In the genomic region with DNA sequence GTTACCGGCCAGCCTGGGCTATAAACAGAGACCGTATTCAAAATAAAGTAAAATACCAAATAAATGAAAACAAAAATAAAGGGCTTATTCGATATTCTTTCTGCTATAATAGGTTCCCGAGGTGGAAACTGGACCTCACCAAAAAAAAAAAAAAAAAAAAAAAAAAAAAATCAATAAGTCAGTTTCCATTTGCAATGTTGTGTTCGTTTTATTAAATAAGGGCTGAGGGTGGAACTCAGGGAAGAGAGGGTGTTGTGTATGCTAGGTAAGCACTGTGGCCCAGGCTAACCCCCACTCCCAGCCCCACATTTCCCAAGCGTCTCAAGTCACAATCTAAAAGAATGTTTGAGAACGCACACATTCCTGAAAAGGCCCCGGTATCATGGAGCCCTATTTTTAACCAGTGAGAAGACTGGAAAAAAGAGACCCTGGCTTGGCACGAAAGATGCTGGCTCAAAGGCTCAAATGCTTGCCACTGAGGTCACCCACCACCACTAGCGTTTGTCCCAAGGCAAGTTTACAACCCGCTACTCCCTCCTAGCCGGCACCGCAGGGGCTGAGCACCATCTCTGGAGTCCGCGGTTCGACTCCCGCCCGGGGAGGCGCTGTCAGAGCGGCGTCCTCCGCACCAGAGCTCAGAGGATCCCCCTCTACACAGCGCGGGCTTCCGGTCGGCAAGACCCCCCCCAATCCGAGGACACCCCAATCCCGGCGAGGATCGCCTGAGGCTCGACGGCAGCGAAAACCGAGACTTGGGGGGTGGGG, we compare ENCODE assay signal across 7 mouse cellular contexts. TPM values are rescaled to one million over a fixed set of nuclear protein-coding genes. Genes with fewer than 3 reads are reported as not detected.
DNase-seq lines count a peak whose midpoint lies in the region; TF ChIP-seq lines count a peak whose summit lies in the region.

No protein-coding gene starts in this region.

- peaks cover 20% of the 10 kb centered on the region for H3K79me2 ChIP-seq in C2C12 (ENCODE audit: control insufficient read depth, insufficient read depth)

- H3K9me3 ChIP-seq in midbrain, embryonic 10.5 days (replicated peaks): peaks cover 9% of the 10 kb centered on the region

- DNase-seq in 3T3-L1 (ENCODE audit: low read depth, low spot score): peak; percentile 21
- peak; percentile 19 to 42 for DNase-seq in cerebellum, adult 18-20 months
- peak; percentile 5 for DNase-seq in forelimb bud, embryonic 11.5 days (ENCODE audit: low read depth, low spot score)
- peak; percentile 13 to 48 for DNase-seq in kidney, postnatal 25 days
- DNase-seq in midbrain, embryonic 10.5 days (ENCODE audit: low spot score): peak; percentile 55
- DNase-seq in thymus, postnatal 14 days: peak; percentile 73

- no peak for TF ChIP-seq CTCF in C2C12 (IDR thresholded peaks at IDR 0.05; ENCODE audit: control insufficient read depth, insufficient read depth, insufficient read length)

- H3K4me3 ChIP-seq in C2C12 (ENCODE audit: insufficient read depth, poor library complexity, severe bottlenecking): peak overlapping the region; percentile 78
- peak overlapping the region; percentile 96 for H3K4me3 ChIP-seq in midbrain, embryonic 10.5 days

- peaks cover 24% of the 10 kb centered on the region for H3K36me3 ChIP-seq in C2C12 (ENCODE audit: control insufficient read depth, insufficient read depth)
- H3K36me3 ChIP-seq in midbrain, embryonic 10.5 days: peaks cover 45% of the 10 kb centered on the region

- peaks cover 18% of the 10 kb centered on the region for H3K4me1 ChIP-seq in midbrain, embryonic 10.5 days

- H3K79me3 ChIP-seq in C2C12 (ENCODE audit: low read depth): peaks cover 10% of the 10 kb centered on the region

- no peaks in the 10 kb centered on the region for H3K27me3 ChIP-seq in C2C12 (ENCODE audit: control insufficient read depth, insufficient read depth, insufficient read length)
- no peaks in the 10 kb centered on the region for H3K27me3 ChIP-seq in midbrain, embryonic 10.5 days (ENCODE audit: low read depth, poor library complexity, severe bottlenecking)

- 12% methylated on average over 34 of the region's 34 CpGs for WGBS in midbrain, embryonic 10.5 days

- peak overlapping the region; percentile 91 for H3ac ChIP-seq in C2C12 (ENCODE audit: control insufficient read depth, insufficient read length, low read depth)

- peak overlapping the region; percentile 94 for H3K27ac ChIP-seq in midbrain, embryonic 10.5 days (replicated peaks)

TF ChIP-seq in C2C12, 6 proteins besides CTCF, POLR2A, EP300 and RAD21:
- TF ChIP-seq FOSL1 (IDR thresholded peaks at IDR 0.05; ENCODE audit: insufficient read depth, low read length, poor library complexity, severe bottlenecking) (no peak), USF1 (IDR thresholded peaks at IDR 0.05; ENCODE audit: low read depth) (no peak), CEBPB (IDR thresholded peaks at IDR 0.05; ENCODE audit: low read depth) (no peak), MYOD1 (IDR thresholded peaks at IDR 0.05; ENCODE audit: control insufficient read depth, insufficient read length, low read depth) (no peak), MAX (IDR thresholded peaks at IDR 0.05) (no peak), MYOG (IDR thresholded peaks at IDR 0.05; ENCODE audit: control insufficient read depth, extremely low read depth, insufficient read length) (no peak)

RNA-seq across cellular contexts. Expression of a gene that starts 0.8 kb away (rescaled TPM):
- polyA plus RNA-seq in C2C12 (2012; fragmentation: generic; extraction: Trizol): 157 TPM
- 307 and 342 TPM in 2 replicates for polyA plus RNA-seq in midbrain, embryonic 10.5 days (2016; fragmentation: Nextera tagmentation; extraction: Ambion mirVana)

Comparison
In these comparisons a context has a peak if more than half of its experiments do, and no peak if none do; other contexts are left out.
1. Peak in every context shown above with its lines: DNase-seq, H3K4me3 ChIP-seq and H3K27ac ChIP-seq.
2. DNase-seq: peak in every context shown above with its lines; median percentile 73 in thymus, postnatal 14 days; 55 in midbrain, embryonic 10.5 days; 30 in cerebellum, adult 18-20 months; 30 in kidney, postnatal 25 days; 21 in 3T3-L1; 5 in forelimb bud, embryonic 11.5 days.